Mouse (Mus musculus) layer of hippocampus, adult 8-10 months (tissue): Measurements from ENCODE around the gene AC141477.1. TPM values are rescaled to one million over a fixed set of nuclear protein-coding genes. Genes with fewer than 3 reads are reported as not detected.

Source experiments
- DNase-seq, 2 experiments: peaks; one replicate each; pipeline ENCODE4 v3.0.0; 2022; ENCODE audit warnings: low spot score in 2 of 2
- total RNA-seq, 4 experiments: library from RNA; stranded (reverse); gene quantifications; 2 replicates each; pipeline ENCODE4 v1.2.4; 2022

The AC141477.1 gene
- total RNA-seq, 4 experiments from 2014 or later: 6.9 TPM; not detected in 3

GRCm38 (mm10) chr10:76416811-76417210, 23.4 kb downstream of the AC141477.1 start:
- DNase-seq: peak in 1 of 2 experiments; percentile 41

DNA sequence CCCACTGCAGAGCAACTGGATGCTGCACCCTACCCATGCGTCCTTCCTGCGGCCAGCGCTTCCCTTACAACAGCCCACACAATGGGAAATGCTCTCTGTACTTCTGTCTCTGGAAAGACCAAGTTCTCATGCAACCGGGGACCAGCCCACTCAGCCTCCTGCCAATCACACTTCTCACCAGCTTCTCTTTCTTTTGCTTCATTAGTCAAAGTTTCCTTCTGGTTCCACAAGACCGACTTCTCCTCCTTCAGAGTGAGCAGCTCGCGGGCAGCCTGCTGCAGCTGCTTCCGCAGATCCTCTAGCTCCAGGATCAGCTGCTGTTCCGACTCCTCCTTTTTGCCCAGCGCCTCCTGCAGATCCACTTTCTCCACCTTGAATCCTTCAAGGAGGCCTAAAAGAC, 31.7 kb downstream of the AC141477.1 start:
- DNase-seq: peak; percentile 16 to 25

DNA sequence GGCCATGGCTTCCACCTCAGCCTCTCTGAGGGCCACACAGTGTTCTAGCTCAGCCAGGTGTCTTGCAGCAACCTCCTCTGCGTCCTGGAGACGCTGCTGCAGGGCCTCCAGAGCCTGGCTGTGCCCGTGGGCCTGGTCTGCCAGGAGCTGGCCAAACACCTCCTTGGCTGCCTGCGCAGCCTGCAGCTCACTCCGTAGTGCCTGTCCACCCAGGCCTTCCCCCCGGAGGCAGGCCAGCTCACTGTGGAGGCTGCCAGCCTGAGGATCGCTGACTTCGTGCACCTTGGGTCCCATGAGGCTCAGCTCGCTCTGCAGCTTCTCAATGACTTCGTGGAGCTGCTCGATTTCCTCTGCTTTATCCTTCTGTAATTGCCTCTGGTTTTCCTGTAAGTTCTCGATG, 47.6 kb downstream of the AC141477.1 start:
- DNase-seq: no peak

GRCm38 (mm10) chr10:76391786-76392185, 48.5 kb downstream of the AC141477.1 start:
- no peak for DNase-seq

GRCm38 (mm10) chr10:76391166-76391565, 49.1 kb downstream of the AC141477.1 start:
- DNase-seq: no peak

Other genes with a start within 250 kb of the AC141477.1 start
- gene Prmt2, start 202.6 kb downstream of the AC141477.1 start, total RNA-seq: 10 to 100 TPM; 63.9 to 78.1 (median 75.3) TPM
- 100 to 1,000 TPM; 146 to 207 (median 176) TPM for gene S100b, start 186.6 kb downstream of the AC141477.1 start, total RNA-seq
- 10 to 100 TPM; 61.0 to 72.9 (median 64.9) TPM for gene Dip2a, start 95.2 kb downstream of the AC141477.1 start, total RNA-seq
- 10 to 100 TPM; 21.7 to 23.6 (median 23.2) TPM for gene Pcnt, start 2.3 kb upstream of the AC141477.1 start, total RNA-seq
- under 1 TPM in 2 of 4 experiments, not detected in 2; 0.21 to 0.25 TPM for gene 2610028H24Rik, start 8.6 kb upstream of the AC141477.1 start, total RNA-seq
- 10 to 100 TPM; 49.6 to 54.6 (median 54.2) TPM for gene Mcm3ap, start 28.5 kb upstream of the AC141477.1 start, total RNA-seq
- gene Ybey, start 28.7 kb upstream of the AC141477.1 start, total RNA-seq: 1 to 10 TPM; 3.1 to 5.3 (median 4.5) TPM
- gene Lss, start 91.1 kb upstream of the AC141477.1 start, total RNA-seq: 10 to 100 TPM; 40.6 to 69.0 (median 51.1) TPM
- gene Spatc1l, start 121.8 kb upstream of the AC141477.1 start, total RNA-seq: not detected
- under 1 TPM in 1 of 4 experiments, not detected in 3; 0.21 TPM for gene Ftcd, start 135.2 kb upstream of the AC141477.1 start, total RNA-seq
- gene Col6a2, start 183.2 kb upstream of the AC141477.1 start, total RNA-seq: 1 to 10 TPM; 6.6 to 8.4 (median 7.7) TPM